Mouse (Mus musculus): Measurements from ENCODE around the gene Nars2. TPM values are rescaled to one million over a fixed set of nuclear protein-coding genes. Genes with fewer than 3 reads are reported as not detected.
A peak's percentile ranks its signal among the peaks of the same experiment; 100 is the strongest.

Nars2 gene
- total and polyA plus RNA-seq, 3 experiments: 4.1 to 18.9 (median 17.5) TPM

GRCm38 (mm10) chr7:96905422-96905821 is 45.9 kb upstream of the Nars2 start:
- no peak overlapping the region for H3K9ac ChIP-seq (ENCODE audit: low read depth, low read length)
- no peaks in the 10 kb centered on the region for H3K4me1 ChIP-seq (ENCODE audit: control insufficient read depth, insufficient read depth, low read length)
- H3K79me2 ChIP-seq (replicated peaks; ENCODE audit: control insufficient read depth, insufficient read depth, low read length): no peaks in the 10 kb centered on the region
- H3K36me3 ChIP-seq (ENCODE audit: control insufficient read depth, insufficient read depth, low read length): no peaks in the 10 kb centered on the region
- intact Hi-C loops (cut with DNase I): no loop called here
- no peak for DNase-seq
- WGBS: 93% methylated on average over 3 of the region's 3 CpGs
- no peak overlapping the region for H3K27ac ChIP-seq
- H3K27me3 ChIP-seq (ENCODE audit: control insufficient read depth, insufficient read depth, low read length): no peaks in the 10 kb centered on the region
- H3K4me3 ChIP-seq: no peak overlapping the region
- TF ChIP-seq POLR2A (IDR thresholded peaks at IDR 0.05; ENCODE audit: insufficient read depth, low read depth, low read length): no peak
- no peak for TF ChIP-seq CTCF (IDR thresholded peaks at IDR 0.05)
- no peak for TF ChIP-seq EP300 (IDR thresholded peaks at IDR 0.05; ENCODE audit: insufficient read depth, low read depth, low read length)

- DNase-seq: no peak
- TF ChIP-seq POLR2A (IDR thresholded peaks at IDR 0.05; ENCODE audit: insufficient read depth, low read depth, low read length): no peak
- Histone ChIP-seq H3K9ac (ENCODE audit: low read depth, low read length) (no peak overlapping the region), H3K27me3 (ENCODE audit: control insufficient read depth, insufficient read depth, low read length) (no peaks in the 10 kb centered on the region), H3K36me3 (ENCODE audit: control insufficient read depth, insufficient read depth, low read length) (no peaks in the 10 kb centered on the region), H3K4me1 (ENCODE audit: control insufficient read depth, insufficient read depth, low read length) (no peaks in the 10 kb centered on the region), H3K4me3 (no peak overlapping the region), H3K27ac (no peak overlapping the region), H3K79me2 (replicated peaks; ENCODE audit: control insufficient read depth, insufficient read depth, low read length) (no peaks in the 10 kb centered on the region)
- intact Hi-C loops (cut with DNase I): no loop called here
- 95% methylated on average over 20 of the region's 20 CpGs for WGBS
Observed at GRCm38 (mm10) chr7:96906216-96906615, 45.1 kb upstream of the Nars2 start.

- H3K36me3 ChIP-seq (ENCODE audit: control insufficient read depth, insufficient read depth, low read length): no peaks in the 10 kb centered on the region
- 58% methylated on average over 16 of the region's 16 CpGs for WGBS
- no peak overlapping the region for H3K27ac ChIP-seq
- no peak overlapping the region for H3K9ac ChIP-seq (ENCODE audit: low read depth, low read length)
- no peaks in the 10 kb centered on the region for H3K27me3 ChIP-seq (ENCODE audit: control insufficient read depth, insufficient read depth, low read length)
- no peak for DNase-seq
- no peaks in the 10 kb centered on the region for H3K79me2 ChIP-seq (replicated peaks; ENCODE audit: control insufficient read depth, insufficient read depth, low read length)
- no peaks in the 10 kb centered on the region for H3K4me1 ChIP-seq (ENCODE audit: control insufficient read depth, insufficient read depth, low read length)
- TF ChIP-seq CTCF (IDR thresholded peaks at IDR 0.05) (no peak), EP300 (IDR thresholded peaks at IDR 0.05; ENCODE audit: insufficient read depth, low read depth, low read length) (no peak), POLR2A (IDR thresholded peaks at IDR 0.05; ENCODE audit: insufficient read depth, low read depth, low read length) (no peak)
- H3K4me3 ChIP-seq: no peak overlapping the region
- intact Hi-C loops (cut with DNase I): no loop called here
Observed at GRCm38 (mm10) chr7:96907971-96908680, 43.2 kb upstream of the Nars2 start.

- TF ChIP-seq POLR2A (IDR thresholded peaks at IDR 0.05; ENCODE audit: insufficient read depth, low read depth, low read length) (no peak), CTCF (IDR thresholded peaks at IDR 0.05) (no peak), EP300 (IDR thresholded peaks at IDR 0.05; ENCODE audit: insufficient read depth, low read depth, low read length) (no peak)
- intact Hi-C loops (cut with DNase I): loop anchor here (10.0 kb wide), 1 partner anchor 1425 kb away; no protein-coding TSS in a partner anchor
- no peaks in the 10 kb centered on the region for H3K4me1 ChIP-seq (ENCODE audit: control insufficient read depth, insufficient read depth, low read length)
- H3K9ac ChIP-seq (ENCODE audit: low read depth, low read length): no peak overlapping the region
- WGBS: 80% methylated on average over 5 of the region's 5 CpGs
- H3K27me3 ChIP-seq (ENCODE audit: control insufficient read depth, insufficient read depth, low read length): no peaks in the 10 kb centered on the region
- H3K27ac ChIP-seq: no peak overlapping the region
- H3K4me3 ChIP-seq: no peak overlapping the region
- no peaks in the 10 kb centered on the region for H3K36me3 ChIP-seq (ENCODE audit: control insufficient read depth, insufficient read depth, low read length)
- DNase-seq: no peak
- H3K79me2 ChIP-seq (replicated peaks; ENCODE audit: control insufficient read depth, insufficient read depth, low read length): no peaks in the 10 kb centered on the region
Observed at GRCm38 (mm10) chr7:96909856-96910255, 41.4 kb upstream of the Nars2 start.

GRCm38 (mm10) chr7:96910310-96910960 is 40.9 kb upstream of the Nars2 start:
- no peaks in the 10 kb centered on the region for H3K36me3 ChIP-seq (ENCODE audit: control insufficient read depth, insufficient read depth, low read length)
- no peak overlapping the region for H3K4me3 ChIP-seq
- DNase-seq: no peak
- TF ChIP-seq EP300 (IDR thresholded peaks at IDR 0.05; ENCODE audit: insufficient read depth, low read depth, low read length) (no peak), CTCF (IDR thresholded peaks at IDR 0.05) (no peak), POLR2A (IDR thresholded peaks at IDR 0.05; ENCODE audit: insufficient read depth, low read depth, low read length) (no peak)
- H3K27ac ChIP-seq: no peak overlapping the region
- intact Hi-C loops (cut with DNase I): loop anchor here (10.0 kb wide), 1 partner anchor 1426 kb away; no protein-coding TSS in a partner anchor
- H3K4me1 ChIP-seq (ENCODE audit: control insufficient read depth, insufficient read depth, low read length): no peaks in the 10 kb centered on the region
- H3K79me2 ChIP-seq (replicated peaks; ENCODE audit: control insufficient read depth, insufficient read depth, low read length): no peaks in the 10 kb centered on the region
- no peaks in the 10 kb centered on the region for H3K27me3 ChIP-seq (ENCODE audit: control insufficient read depth, insufficient read depth, low read length)
- WGBS: 84% methylated on average over 12 of the region's 12 CpGs
- no peak overlapping the region for H3K9ac ChIP-seq (ENCODE audit: low read depth, low read length)

- WGBS: 3% methylated on average over 6 of the region's 6 CpGs
- H3K27me3 ChIP-seq (ENCODE audit: control insufficient read depth, insufficient read depth, low read length): no peaks in the 10 kb centered on the region
- H3K9ac ChIP-seq (ENCODE audit: low read depth, low read length): no peak overlapping the region
- H3K79me2 ChIP-seq (replicated peaks; ENCODE audit: control insufficient read depth, insufficient read depth, low read length): no peaks in the 10 kb centered on the region
- H3K36me3 ChIP-seq (ENCODE audit: control insufficient read depth, insufficient read depth, low read length): no peaks in the 10 kb centered on the region
- no peak overlapping the region for H3K4me3 ChIP-seq
- H3K27ac ChIP-seq: no peak overlapping the region
- intact Hi-C loops (cut with DNase I): loop anchor here (1.0 to 10.0 kb wide), 2 partner anchors 395 to 1429 kb away; no protein-coding TSS in a partner anchor
- TF ChIP-seq CTCF (IDR thresholded peaks at IDR 0.05): peak; percentile 93
- no peak for TF ChIP-seq POLR2A (IDR thresholded peaks at IDR 0.05; ENCODE audit: insufficient read depth, low read depth, low read length)
- 0 out of 2 replicates have a peak, but pooled peaks have one; percentile 28 for TF ChIP-seq EP300 (IDR thresholded peaks at IDR 0.05; ENCODE audit: insufficient read depth, low read depth, low read length)
- DNase-seq: peak; percentile 67 to 83
- H3K4me1 ChIP-seq (ENCODE audit: control insufficient read depth, insufficient read depth, low read length): no peaks in the 10 kb centered on the region
Observed at GRCm38 (mm10) chr7:96914031-96914430, 37.3 kb upstream of the Nars2 start.

Measured in heart, adult 2 months (tissue).